Mouse (Mus musculus) small intestine, adult 2 months (tissue): ENCODE results near the gene Gm8439. TPM values are rescaled to one million over a fixed set of nuclear protein-coding genes. Genes with fewer than 3 reads are reported as not detected.

ENCODE experiments used
- H3K27ac ChIP-seq: fragments of 200-500 bp; 2 replicates; pipeline ENCODE4 v1.5.1; 2012; ENCODE audit warnings: low read depth, low read length, control low read depth, inconsistent platforms; ENCODE audit not compliant: insufficient read depth
- H3K27me3 ChIP-seq: fragments of 200-500 bp; 2 replicates; pipeline ENCODE4 v1.6.1; 2012; ENCODE audit warnings: mild to moderate bottlenecking, moderate library complexity, low read length, inconsistent platforms; ENCODE audit not compliant: control insufficient read depth, insufficient read depth
- H3K36me3 ChIP-seq: fragments of 200-500 bp; 2 replicates; pipeline ENCODE4 v1.6.1; 2012; ENCODE audit warnings: mild to moderate bottlenecking, low read length, control low read depth, inconsistent platforms; ENCODE audit not compliant: control insufficient read depth, insufficient read depth
- H3K4me1 ChIP-seq: fragments of 200-500 bp; 2 replicates; pipeline ENCODE4 v1.6.1; 2012; ENCODE audit warnings: low read length, inconsistent platforms, mixed read lengths; ENCODE audit not compliant: control insufficient read depth, insufficient read depth, insufficient read length
- H3K4me3 ChIP-seq: fragments of 200-500 bp; 2 replicates; pipeline ENCODE4 v1.5.1; 2012; ENCODE audit warnings: low read depth, mild to moderate bottlenecking, control low read depth, inconsistent platforms, low read length, moderate library complexity
- CTCF ChIP-seq: fragments of 200-500 bp; IDR thresholded peaks from 2 replicates; pipeline ENCODE4 v1.5.1; 2012; ENCODE audit warnings: low read depth, mild to moderate bottlenecking, control low read depth, inconsistent platforms, low read length, moderate library complexity, mixed read lengths; ENCODE audit not compliant: insufficient replicate concordance, insufficient read length; ENCODE audit errors: extremely low read depth
- POLR2A ChIP-seq: fragments of 200-500 bp; IDR thresholded peaks from 2 replicates; pipeline ENCODE4 v1.6.1; 2012; ENCODE audit warnings: low read depth, mild to moderate bottlenecking, control low read depth, inconsistent platforms, low read length, moderate library complexity
- WGBS: fragments of 180-500 bp; shearing (Covaris S2); methylation state at CpG from one replicate; pipeline ENCODE4 v1.1.7; 2018; 5-methylcytosine and 5-hydroxymethylcytosine counted together
- polyA plus RNA-seq: library from polyadenylated mRNA; depleted of rRNA; stranded (reverse); fragments of >200 nt; gene quantifications from 2 replicates; pipeline ENCODE4 v1.2.3, GENCODE M21; 2012

The Gm8439 gene
- polyA plus RNA-seq, 1 experiment = not detected

DNA sequence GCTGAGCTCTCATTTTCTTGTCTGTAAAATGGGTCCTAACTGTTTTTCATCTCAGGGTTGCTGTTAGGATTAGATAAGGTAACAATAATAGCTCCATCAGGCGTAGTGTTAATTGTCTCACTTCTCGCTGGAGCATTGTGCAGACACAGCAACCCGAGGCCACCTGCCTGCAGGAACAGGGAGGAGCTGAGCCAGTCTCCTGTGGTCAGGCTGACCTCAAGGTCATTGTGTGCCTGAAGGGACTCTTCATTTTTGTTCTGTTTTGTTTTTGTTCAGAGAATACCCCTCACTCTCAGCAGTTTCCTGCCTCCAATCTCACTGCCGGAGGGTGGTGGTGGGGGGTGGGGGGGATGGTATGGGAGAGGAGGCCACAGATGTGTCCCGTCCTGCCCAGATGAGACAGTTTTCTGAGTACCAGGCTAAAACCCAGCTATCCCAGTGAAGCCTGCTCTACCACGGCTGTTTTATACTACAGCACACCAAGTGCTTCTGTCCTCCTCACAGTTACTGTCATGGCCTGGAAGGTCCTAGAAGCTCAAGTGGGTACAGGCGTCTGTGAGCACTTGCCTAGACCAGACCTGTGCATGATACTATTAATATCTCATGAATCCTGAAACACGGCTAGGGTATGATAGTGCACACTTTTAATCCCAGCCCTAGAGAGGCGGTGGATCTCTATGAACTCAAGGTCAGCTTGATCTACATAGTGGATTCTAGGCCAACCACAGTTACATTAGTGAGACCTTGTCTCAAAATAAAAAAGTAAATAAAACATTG, 23.9 kb downstream of the Gm8439 start:
- no peak overlapping the region for H3K27ac ChIP-seq
- H3K27me3 ChIP-seq = no peaks in the 10 kb centered on the region
- WGBS = 52% methylated on average over 9 of the region's 9 CpGs
- TF ChIP-seq POLR2A = no peak
- H3K36me3 ChIP-seq = no peaks in the 10 kb centered on the region
- H3K4me1 ChIP-seq = peaks cover 15% of the 10 kb centered on the region
- H3K4me3 ChIP-seq = no peak overlapping the region

DNA sequence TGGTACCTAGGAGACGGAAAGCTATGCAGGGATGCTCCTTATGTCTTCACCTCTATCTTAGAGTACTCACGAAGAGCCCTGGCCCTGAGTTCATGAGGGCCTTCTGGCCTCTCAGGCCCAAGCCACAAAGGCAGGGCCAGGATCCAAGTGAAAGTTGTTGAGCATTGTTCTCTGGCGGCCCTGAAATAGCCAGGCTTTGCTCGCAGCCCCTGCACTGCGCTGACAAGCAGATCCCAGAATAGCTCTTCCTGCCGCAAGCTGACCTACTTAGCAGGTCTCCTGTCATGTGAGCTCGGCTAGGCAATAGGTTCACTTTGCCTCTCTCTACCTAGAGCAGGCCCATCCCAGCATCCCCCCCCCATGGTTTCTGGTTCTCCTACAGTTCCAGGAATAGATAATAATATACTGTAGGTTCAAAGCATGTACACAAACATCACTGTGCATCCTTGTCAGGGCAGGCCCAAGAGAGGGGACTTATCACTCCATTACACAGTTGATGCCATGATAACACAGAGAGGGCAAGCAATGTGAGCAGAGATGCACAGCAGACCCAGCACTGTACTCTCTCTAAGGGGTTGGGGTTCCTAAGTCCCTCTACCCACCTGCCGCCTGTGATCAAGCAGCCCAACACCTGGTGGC, 25.3 kb downstream of the Gm8439 start:
- Histone ChIP-seq H3K4me1 (peaks cover 15% of the 10 kb centered on the region), H3K27ac (peak overlapping the region; percentile 47), H3K36me3 (no peaks in the 10 kb centered on the region), H3K27me3 (no peaks in the 10 kb centered on the region), H3K4me3 (no peak overlapping the region)
- WGBS = 77% methylated on average over 8 of the region's 8 CpGs
- TF ChIP-seq CTCF (no peak), POLR2A (no peak)

DNA sequence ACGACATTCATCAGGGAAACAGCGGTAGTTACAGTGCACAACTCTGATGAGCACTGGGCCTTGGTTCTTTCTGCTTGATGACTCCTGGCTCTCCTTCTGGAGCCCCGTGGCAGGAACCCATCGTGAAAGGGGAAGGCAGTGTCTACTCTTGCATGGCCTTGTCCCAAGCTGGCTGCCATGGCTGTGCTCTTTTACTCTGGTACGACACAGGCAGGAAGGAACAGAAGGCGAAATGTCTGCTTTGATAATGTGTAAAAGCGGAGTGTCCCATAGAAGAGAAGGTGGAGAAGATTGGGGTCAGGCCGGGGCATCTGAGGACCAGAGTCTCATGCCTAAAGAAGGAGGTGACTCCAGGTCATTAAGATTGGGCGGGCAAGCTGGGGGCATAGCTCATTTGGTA, 26.1 kb downstream of the Gm8439 start:
- TF ChIP-seq CTCF = no peak
- no peak for TF ChIP-seq POLR2A

DNA sequence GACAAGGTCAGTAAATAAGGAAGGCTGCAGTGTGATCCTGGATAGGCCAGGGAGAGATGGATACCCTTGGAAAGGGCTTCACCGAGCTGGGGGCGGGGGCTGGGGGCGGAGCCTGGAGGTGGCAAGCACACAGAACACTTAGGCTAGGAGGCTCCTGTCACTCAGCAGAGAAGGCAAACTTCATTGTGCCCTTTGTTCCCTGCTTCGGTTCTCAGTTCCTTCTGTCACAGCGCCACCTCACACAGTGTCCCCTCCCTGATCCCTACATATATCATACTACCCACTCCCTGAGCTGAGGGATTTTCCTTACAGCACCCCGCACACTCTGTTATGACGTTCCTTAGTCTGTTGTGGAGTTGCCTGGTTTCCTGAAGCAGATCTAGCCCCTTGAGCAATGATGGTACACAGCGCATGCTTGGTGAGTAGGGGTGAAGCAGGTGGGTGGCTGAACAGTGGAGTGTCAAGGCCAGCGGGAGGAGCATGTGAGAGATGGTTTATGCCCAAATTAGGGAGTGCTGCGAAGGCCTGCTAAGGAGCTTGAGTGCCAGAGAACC, 27.1 kb downstream of the Gm8439 start:
- Histone ChIP-seq H3K27me3 (no peaks in the 10 kb centered on the region), H3K36me3 (no peaks in the 10 kb centered on the region), H3K27ac (peak overlapping the region; percentile 70), H3K4me1 (peaks cover 15% of the 10 kb centered on the region), H3K4me3 (no peak overlapping the region)
- TF ChIP-seq CTCF = no peak
- TF ChIP-seq POLR2A = no peak
- 23% methylated on average over 10 of the region's 10 CpGs for WGBS

More for the DNA sequence above, 26.1 kb downstream of the Gm8439 start:
- peaks cover 15% of the 10 kb centered on the region for H3K4me1 ChIP-seq
- WGBS = 75% methylated on average over 9 of the region's 9 CpGs
- H3K27ac ChIP-seq = no peak overlapping the region
- H3K27me3 ChIP-seq = no peaks in the 10 kb centered on the region
- H3K4me3 ChIP-seq = no peak overlapping the region
- no peaks in the 10 kb centered on the region for H3K36me3 ChIP-seq

DNA sequence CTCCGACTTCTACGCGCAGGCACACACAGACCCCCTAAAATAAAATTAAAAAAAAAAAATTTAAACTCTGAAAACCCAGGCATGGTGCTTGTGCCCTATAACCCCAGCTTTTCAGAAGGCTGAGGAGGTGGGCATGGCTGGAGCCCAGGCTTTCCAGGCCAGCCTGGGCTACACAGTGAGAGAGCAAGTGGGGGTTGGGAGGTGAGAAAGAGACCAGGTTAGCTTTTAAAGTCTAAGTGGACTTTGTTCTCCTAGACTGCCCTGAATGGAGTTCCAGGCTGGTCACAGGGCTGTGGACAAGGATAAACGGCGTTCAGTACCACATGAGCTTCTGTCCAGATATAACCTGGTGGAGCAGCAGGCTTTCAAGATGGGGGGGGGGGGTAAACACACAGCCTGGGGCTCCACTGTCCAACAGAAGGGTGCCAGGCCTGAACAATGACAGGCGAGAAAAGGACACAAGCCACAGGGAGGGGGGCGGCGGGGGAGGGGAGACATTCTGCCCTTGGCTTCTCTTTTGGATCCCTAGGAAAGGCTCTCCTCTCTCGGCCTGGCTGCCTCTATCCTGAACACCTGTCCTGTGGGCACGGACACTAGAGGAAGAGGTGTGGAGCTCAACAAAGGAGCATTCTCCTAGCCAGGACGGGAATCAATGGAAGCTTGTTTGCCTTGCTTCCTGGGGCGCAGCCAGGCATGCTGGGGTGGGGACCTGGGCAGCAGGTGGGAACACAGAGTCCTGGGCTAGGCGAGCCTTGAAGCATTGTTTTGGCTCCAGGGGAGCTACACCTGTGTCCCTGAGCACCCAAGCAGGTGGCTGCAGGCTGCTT, 27.9 kb downstream of the Gm8439 start:
- Histone ChIP-seq H3K4me3 (no peak overlapping the region), H3K27me3 (no peaks in the 10 kb centered on the region), H3K4me1 (peaks cover 15% of the 10 kb centered on the region), H3K36me3 (no peaks in the 10 kb centered on the region), H3K27ac (peak overlapping the region; percentile 76)
- WGBS = 26% methylated on average over 13 of the region's 13 CpGs
- no peak for TF ChIP-seq POLR2A
- TF ChIP-seq CTCF = no peak

DNA sequence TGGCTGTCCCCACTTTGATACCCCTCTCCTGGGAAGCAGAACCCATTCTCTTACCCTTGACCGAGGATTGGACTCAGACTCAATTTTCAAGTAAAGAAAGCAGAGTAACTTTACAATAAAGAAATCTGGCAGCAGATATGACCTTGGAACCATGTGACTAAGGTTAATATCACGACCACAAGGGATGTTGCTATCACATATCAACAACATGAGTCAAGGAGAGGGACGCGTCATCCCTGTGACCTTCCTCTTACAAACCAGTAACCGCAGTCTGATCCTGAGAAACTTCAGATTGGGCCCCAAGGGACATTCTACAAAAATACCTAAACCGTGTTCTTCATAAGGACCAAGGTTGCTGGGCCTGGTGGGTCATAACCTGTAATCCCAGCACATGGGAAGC, 39.2 kb downstream of the Gm8439 start:
- no peak for TF ChIP-seq CTCF
- TF ChIP-seq POLR2A = no peak
- 91% methylated on average over 6 of the region's 6 CpGs for WGBS
- H3K36me3 ChIP-seq = no peaks in the 10 kb centered on the region
- no peak overlapping the region for H3K27ac ChIP-seq
- no peaks in the 10 kb centered on the region for H3K4me1 ChIP-seq
- H3K4me3 ChIP-seq = no peak overlapping the region
- H3K27me3 ChIP-seq = no peaks in the 10 kb centered on the region
